Mouse (Mus musculus) cortical plate, adult 2 months (tissue): ENCODE results near the gene Tlcd1.

Experiments used
- CTCF ChIP-seq: fragments of 200-500 bp; IDR thresholded peaks from 2 replicates; pipeline ENCODE4 v1.5.1; 2011; ENCODE audit warnings: mild to moderate bottlenecking, control low read depth, low read length; ENCODE audit not compliant: insufficient read depth; ENCODE audit errors: extremely low read depth
- POLR2A ChIP-seq: fragments of 200-500 bp; IDR thresholded peaks from 2 replicates; pipeline ENCODE4 v1.6.1; 2011; ENCODE audit warnings: mild to moderate bottlenecking, low read length, control low read depth; ENCODE audit not compliant: insufficient read depth; ENCODE audit errors: extremely low read depth

DNA sequence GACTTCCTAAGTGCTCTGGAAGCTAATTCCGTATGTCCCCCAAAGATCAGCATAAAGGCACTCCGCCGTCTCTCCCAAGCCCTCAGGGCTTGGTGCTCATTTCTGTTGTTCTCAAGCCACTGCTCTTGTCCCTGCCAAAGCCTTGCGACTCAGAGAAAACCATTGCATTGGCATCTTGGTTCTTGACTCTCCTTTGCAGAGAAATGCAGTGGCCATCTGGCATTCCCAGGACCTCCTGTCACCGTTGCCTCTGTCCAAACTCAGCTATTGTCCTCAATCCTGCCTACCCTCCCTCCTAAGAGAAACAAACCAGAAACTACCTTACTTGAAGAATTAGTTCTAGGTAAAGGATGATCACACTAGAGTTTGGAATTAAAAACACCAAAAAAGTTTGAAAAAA lies 20.8 kb upstream of the Tlcd1 start:
- no peak for TF ChIP-seq CTCF
- TF ChIP-seq POLR2A: no peak
